In the genomic region with DNA sequence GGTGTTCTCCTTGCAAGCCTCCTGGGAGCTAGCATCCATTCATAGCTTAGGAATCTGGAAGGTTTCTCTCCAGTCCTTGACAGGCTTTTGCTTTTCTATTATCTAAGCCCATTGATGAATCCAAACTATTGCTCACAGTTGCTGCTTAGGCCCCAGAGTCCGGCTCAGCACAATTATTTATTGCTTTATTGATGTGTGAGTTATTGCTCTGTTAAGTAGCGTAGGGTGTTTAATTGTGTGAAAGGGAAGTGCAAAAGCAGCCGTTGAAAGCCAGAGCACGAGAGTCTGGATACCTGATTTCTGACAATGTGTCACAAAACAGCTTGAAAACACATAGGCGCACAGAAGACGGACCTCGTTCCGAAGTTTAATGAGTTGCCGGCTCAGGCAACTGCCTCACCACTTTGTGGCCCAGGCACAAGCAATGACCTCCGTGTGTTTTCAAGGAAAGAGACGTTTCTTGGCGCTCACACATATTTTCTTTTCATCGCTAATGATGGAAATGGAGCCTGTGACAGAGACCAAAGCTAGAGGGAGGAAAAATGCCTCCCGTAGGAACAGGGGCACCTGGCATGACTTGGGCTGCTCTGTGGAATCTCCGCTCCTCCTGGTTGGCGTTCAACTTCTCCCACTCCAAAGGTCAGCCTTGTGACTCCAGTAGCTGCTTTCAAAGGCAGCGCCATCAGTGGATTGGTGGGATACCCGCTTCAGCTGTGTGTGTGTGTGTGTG, we compare ENCODE assay signal across 19 mouse cellular contexts.
DNase-seq lines count a peak whose midpoint lies in the region; ATAC-seq lines count a peak whose summit lies in the region.
"Had no signal": no experiment of that assay in that cellular context is flagged by ENCODE, and none has a peak within 500 bp of the region (broad histone marks: within the 10 kb centered on the region; RNA-seq: fewer than 3 reads in every experiment).

No protein-coding gene starts in this region.

- H3K4me1 ChIP-seq in midbrain, embryonic 11.5 days (ENCODE audit: control insufficient read depth, insufficient read depth, low read length), result no peaks in the 10 kb centered on the region
- no peaks in the 10 kb centered on the region for H3K4me1 ChIP-seq in midbrain, embryonic 15.5 days
- H3K4me1 ChIP-seq in forebrain, embryonic 12.5 days, result no peaks in the 10 kb centered on the region
- H3K4me1 ChIP-seq: hindbrain, embryonic 15.5 days; liver, embryonic 12.5 days; neural tube, embryonic 12.5 days had no signal

- ATAC-seq in midbrain, embryonic 11.5 days (ENCODE audit: low FRiP score), result no peak
- ATAC-seq in midbrain, embryonic 15.5 days (replicated peaks), result no peak
- ATAC-seq in CD4-positive, CD25-positive, alpha-beta regulatory T cell, adult 4 months, result no peak
- ATAC-seq in forebrain, embryonic 12.5 days (ENCODE audit: low FRiP score), result no peak
- ATAC-seq: forebrain, postnatal 0 days; liver, embryonic 12.5 days had no signal

- H3K4me2 ChIP-seq in midbrain, embryonic 11.5 days, result no peak overlapping the region
- H3K4me2 ChIP-seq in midbrain, embryonic 15.5 days, result no peak overlapping the region
- H3K4me2 ChIP-seq in forebrain, embryonic 12.5 days, result no peak overlapping the region
- H3K4me2 ChIP-seq: hindbrain, embryonic 15.5 days; liver, embryonic 12.5 days; lung, embryonic 15.5 days; neural tube, embryonic 12.5 days had no signal

- no peak overlapping the region for H3K9ac ChIP-seq in midbrain, embryonic 11.5 days (ENCODE audit: low read length)
- no peak overlapping the region for H3K9ac ChIP-seq in midbrain, embryonic 15.5 days
- no peak overlapping the region for H3K9ac ChIP-seq in forebrain, embryonic 12.5 days
- H3K9ac ChIP-seq: forebrain, postnatal 0 days; hindbrain, embryonic 15.5 days; liver, embryonic 12.5 days; lung, embryonic 15.5 days; neural tube, embryonic 12.5 days had no signal

- no peak overlapping the region for H3K4me3 ChIP-seq in midbrain, embryonic 11.5 days (ENCODE audit: low read depth, low read length)
- no peak overlapping the region for H3K4me3 ChIP-seq in midbrain, embryonic 15.5 days
- H3K4me3 ChIP-seq in forebrain, embryonic 12.5 days (replicated peaks), result no peak overlapping the region
- H3K4me3 ChIP-seq: heart, embryonic 10.5 days; hindbrain, embryonic 15.5 days; liver, embryonic 12.5 days; lung, embryonic 15.5 days; neural tube, embryonic 12.5 days had no signal

- peak; percentile 64 for DNase-seq in midbrain, embryonic 11.5 days (ENCODE audit: low spot score, missing footprints)
- DNase-seq in kidney, adult 18-20 months, result peak; percentile 76
- DNase-seq in kidney, postnatal 25 days, result peak; percentile 76 to 90
- DNase-seq in thymus, postnatal 14 days, result no peak
- DNase-seq: adrenal gland, postnatal 36 days; B cell, adult 2 months; cerebellum, postnatal 10 days; forebrain, postnatal 0 days; gastrocnemius, postnatal 25 days; right cerebral cortex, postnatal 4 days; thymus, adult 2 months had no signal

- 92% methylated on average over 17 of the region's 18 CpGs for WGBS in midbrain, embryonic 11.5 days
- WGBS in midbrain, embryonic 15.5 days, result 89% methylated on average over 18 of the region's 18 CpGs
- WGBS in forebrain, embryonic 12.5 days, result 82% methylated on average over 18 of the region's 18 CpGs

- no peaks in the 10 kb centered on the region for H3K27me3 ChIP-seq in midbrain, embryonic 11.5 days (ENCODE audit: control insufficient read depth, insufficient read depth, low read length)
- H3K27me3 ChIP-seq in midbrain, embryonic 15.5 days (replicated peaks), result no peaks in the 10 kb centered on the region
- no peaks in the 10 kb centered on the region for H3K27me3 ChIP-seq in forebrain, embryonic 12.5 days
- H3K27me3 ChIP-seq: hindbrain, embryonic 15.5 days; liver, embryonic 12.5 days; lung, embryonic 15.5 days; neural tube, embryonic 12.5 days had no signal

- H3K27ac ChIP-seq in midbrain, embryonic 11.5 days (ENCODE audit: low read depth, low read length), result no peak overlapping the region
- H3K27ac ChIP-seq in midbrain, embryonic 15.5 days, result no peak overlapping the region
- no peak overlapping the region for H3K27ac ChIP-seq in forebrain, embryonic 12.5 days
- H3K27ac ChIP-seq: hindbrain, embryonic 15.5 days; liver, embryonic 12.5 days; lung, embryonic 15.5 days; neural tube, embryonic 12.5 days had no signal

- H3K9me3 ChIP-seq in midbrain, embryonic 11.5 days (ENCODE audit: control insufficient read depth, low read length), result peaks cover 8% of the 10 kb centered on the region
- H3K9me3 ChIP-seq in midbrain, embryonic 15.5 days, result peaks cover 6% of the 10 kb centered on the region; the same call in 1 of the 2 replicates
- peaks cover 17% of the 10 kb centered on the region for H3K9me3 ChIP-seq in forebrain, embryonic 12.5 days
- H3K9me3 ChIP-seq: hindbrain, embryonic 15.5 days; lung, embryonic 15.5 days had no signal

- no peaks in the 10 kb centered on the region for H3K36me3 ChIP-seq in midbrain, embryonic 11.5 days (ENCODE audit: control insufficient read depth, insufficient read depth, low read length)
- H3K36me3 ChIP-seq in midbrain, embryonic 15.5 days (replicated peaks), result no peaks in the 10 kb centered on the region
- no peaks in the 10 kb centered on the region for H3K36me3 ChIP-seq in forebrain, embryonic 12.5 days (replicated peaks)
- H3K36me3 ChIP-seq: heart, embryonic 10.5 days; hindbrain, embryonic 15.5 days; liver, embryonic 12.5 days; lung, embryonic 15.5 days; neural tube, embryonic 12.5 days had no signal
